Mouse (Mus musculus) myocyte (in vitro differentiated cells): ENCODE data around the gene Psenen.

Experiments
- CEBPB ChIP-seq: IDR thresholded peaks from 2 replicates; pipeline ENCODE4 v1.6.1; 2011; ENCODE audit warnings: mild to moderate bottlenecking, moderate library complexity; ENCODE audit not compliant: poor library complexity, insufficient read depth, severe bottlenecking
- E2F4 ChIP-seq: IDR thresholded peaks from one replicate; pipeline ENCODE4 v1.6.1; 2011; ENCODE audit warnings: mild to moderate bottlenecking, control low read depth, moderate library complexity; ENCODE audit not compliant: insufficient read depth
- MAX ChIP-seq: IDR thresholded peaks from one replicate; pipeline ENCODE4 v1.6.1; 2011; ENCODE audit warnings: low read depth, mild to moderate bottlenecking, control low read depth
- MYOD1 ChIP-seq, 3 experiments: IDR thresholded peaks; one replicate each; pipeline ENCODE4 v1.6.1; 2011; ENCODE audit warnings: control low read depth in 2 of 3, low read depth in 2 of 3, mild to moderate bottlenecking in 2 of 3, moderate library complexity in 1 of 3; ENCODE audit not compliant: insufficient read length in 2 of 3, control insufficient read depth in 1 of 3
- MYOG ChIP-seq, 3 experiments: IDR thresholded peaks; one replicate each; pipeline ENCODE4 v1.6.1; 2011; ENCODE audit warnings: control low read depth in 2 of 3, low read depth in 2 of 3, mild to moderate bottlenecking in 2 of 3; ENCODE audit not compliant: insufficient read length in 2 of 3, control insufficient read depth in 1 of 3, insufficient read depth in 1 of 3
- POLR2A ChIP-seq: IDR thresholded peaks from one replicate; pipeline ENCODE4 v1.6.1; 2011; ENCODE audit warnings: low read depth, mild to moderate bottlenecking, control low read depth, moderate library complexity; ENCODE audit not compliant: insufficient read length
- POLR2AphosphoS2 ChIP-seq: IDR thresholded peaks from one replicate; pipeline ENCODE4 v1.6.1; 2011; ENCODE audit warnings: low read depth, control low read depth; ENCODE audit not compliant: insufficient read length
- REST ChIP-seq: IDR thresholded peaks from one replicate; pipeline ENCODE4 v1.6.1; 2011; ENCODE audit warnings: mild to moderate bottlenecking, control low read depth, moderate library complexity; ENCODE audit not compliant: insufficient read depth, insufficient read length
- SRF ChIP-seq: IDR thresholded peaks from one replicate; pipeline ENCODE4 v1.6.1; 2011; ENCODE audit warnings: low read depth; ENCODE audit not compliant: control insufficient read depth, insufficient read length
- TCF12 ChIP-seq: IDR thresholded peaks from one replicate; pipeline ENCODE4 v1.6.1; 2011; ENCODE audit warnings: mild to moderate bottlenecking, control low read depth; ENCODE audit not compliant: poor library complexity, insufficient read depth, severe bottlenecking
- TCF3 ChIP-seq: IDR thresholded peaks from one replicate; pipeline ENCODE4 v1.6.1; 2011; ENCODE audit warnings: low read depth, control low read depth; ENCODE audit not compliant: insufficient read length
- USF1 ChIP-seq: IDR thresholded peaks from one replicate; pipeline ENCODE4 v1.6.1; 2011; ENCODE audit warnings: low read depth, mild to moderate bottlenecking, control low read depth, moderate library complexity

DNA sequence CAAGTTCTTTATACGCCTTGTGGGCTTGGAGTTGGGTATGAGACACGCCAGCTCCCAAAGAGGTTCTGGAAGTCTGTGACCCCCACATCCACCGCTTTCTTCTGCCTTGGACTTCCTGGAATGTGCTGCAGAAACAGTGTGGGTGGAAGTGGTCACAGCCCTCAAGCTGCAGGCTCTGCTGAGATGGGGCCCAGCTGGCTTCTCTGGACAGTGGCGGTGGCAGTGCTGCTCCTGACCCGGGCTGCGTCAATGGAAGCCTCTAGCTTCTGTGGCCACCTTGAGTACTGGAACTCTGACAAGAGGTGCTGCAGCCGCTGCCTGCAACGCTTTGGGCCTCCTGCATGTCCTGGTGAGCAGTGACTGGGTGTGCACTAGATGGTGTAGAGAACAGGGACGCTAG is 2.6 kb upstream of the Psenen start:
- TF ChIP-seq POLR2A (no peak), USF1 (no peak), TCF3 (no peak), MAX (no peak), MYOG (IDR thresholded peaks at IDR 0.05; ENCODE audit: control insufficient read depth in 1 of 3, insufficient read depth in 1 of 3, insufficient read length in 2 of 3, low read depth in 2 of 3) (no peak), SRF (no peak), TCF12 (no peak), POLR2AphosphoS2 (no peak), CEBPB (no peak), E2F4 (no peak), MYOD1 (IDR thresholded peaks at IDR 0.05; ENCODE audit: control insufficient read depth in 1 of 3, insufficient read length in 2 of 3, low read depth in 2 of 3) (no peak), REST (no peak)
